Mouse (Mus musculus) c-Kit-positive CD71-negative TER-119-negative erythroid progenitor cells, embryonic 14.5 days (primary cell): Measurements from ENCODE around the gene Insyn1.

Experiments used
- DNase-seq: peaks from one replicate; pipeline ENCODE4 v3.0.0-alpha.2; 2013; ENCODE audit warnings: low read depth

Insyn1 gene

GRCm38 (mm10) chr9:58487851-58488801, at the start of gene Insyn1:
TSS of gene Insyn1 (plus strand) at chr9:58488603.
- DNase-seq, result no peak

- DNase-seq, result no peak
These were observed 49.4 kb upstream of the Insyn1 start for GRCm38 (mm10) chr9:58438921-58439396.

DNA sequence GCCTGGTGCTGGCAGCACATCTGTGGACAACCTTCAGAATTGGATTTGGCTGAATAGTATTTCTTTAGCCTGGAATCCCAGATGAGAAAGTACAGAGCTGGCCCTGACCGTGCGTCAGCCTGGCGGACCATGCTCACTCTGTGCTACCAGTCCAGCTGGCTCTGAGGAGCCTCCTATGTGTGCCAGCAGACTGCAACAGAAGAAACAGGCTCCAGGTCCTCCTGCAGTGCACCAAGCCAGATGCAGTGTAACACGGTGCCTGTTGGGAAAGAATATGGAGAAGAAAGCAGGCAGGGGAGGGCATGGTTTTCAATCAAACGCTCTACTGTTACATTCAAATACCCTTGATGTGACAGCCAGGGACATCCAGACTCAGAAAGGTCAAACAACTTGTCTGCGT, 48.3 kb upstream of the Insyn1 start:
- DNase-seq, result no peak

- DNase-seq, result no peak
These were observed 47.8 kb upstream of the Insyn1 start for GRCm38 (mm10) chr9:58440614-58441013.

GRCm38 (mm10) chr9:58441351-58442104, 46.9 kb upstream of the Insyn1 start:
- no peak for DNase-seq

DNA sequence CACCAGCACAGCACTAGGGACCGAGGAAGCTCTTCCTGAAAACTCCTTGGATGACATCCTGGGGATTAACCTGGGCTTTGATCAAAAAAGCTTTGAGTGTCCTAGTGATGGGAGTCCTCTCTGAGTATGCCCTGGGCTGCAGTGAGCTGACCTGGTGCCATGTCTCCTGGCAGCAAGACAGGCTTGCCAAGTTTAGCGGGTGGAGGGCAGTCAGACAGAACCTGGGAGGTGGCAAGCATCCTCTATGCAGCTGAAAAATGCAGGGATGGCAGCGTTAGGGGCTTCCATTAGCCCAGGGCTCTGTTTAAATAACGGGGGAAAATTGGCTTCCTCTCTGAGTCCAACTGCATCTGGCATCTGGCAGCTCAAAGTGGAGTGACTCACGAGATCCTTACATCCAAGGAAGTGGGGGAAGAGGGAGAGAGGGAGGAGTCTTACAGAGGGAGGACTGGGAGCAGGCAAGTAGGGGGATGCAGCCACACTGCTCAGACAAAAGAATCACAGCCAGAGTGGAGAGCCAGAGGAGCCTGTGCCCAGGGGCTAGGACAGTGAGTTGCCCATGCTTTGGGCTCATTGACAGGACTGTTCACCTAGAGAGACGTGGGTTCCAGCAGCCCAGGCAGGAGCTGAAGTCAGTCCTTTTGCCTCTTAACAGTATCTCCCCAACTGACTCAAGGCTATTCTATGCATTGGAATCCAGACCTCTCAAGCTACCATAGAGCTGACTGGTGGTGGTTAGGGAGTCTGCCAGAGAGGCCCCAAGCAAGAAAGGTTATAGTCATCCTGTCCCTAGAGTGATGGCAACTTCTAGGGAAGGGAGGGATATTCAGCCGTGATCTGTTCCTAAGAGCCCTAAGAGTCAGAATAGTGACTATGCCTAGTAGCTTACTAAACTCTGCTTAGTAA, 46.0 kb upstream of the Insyn1 start:
- no peak for DNase-seq

DNA sequence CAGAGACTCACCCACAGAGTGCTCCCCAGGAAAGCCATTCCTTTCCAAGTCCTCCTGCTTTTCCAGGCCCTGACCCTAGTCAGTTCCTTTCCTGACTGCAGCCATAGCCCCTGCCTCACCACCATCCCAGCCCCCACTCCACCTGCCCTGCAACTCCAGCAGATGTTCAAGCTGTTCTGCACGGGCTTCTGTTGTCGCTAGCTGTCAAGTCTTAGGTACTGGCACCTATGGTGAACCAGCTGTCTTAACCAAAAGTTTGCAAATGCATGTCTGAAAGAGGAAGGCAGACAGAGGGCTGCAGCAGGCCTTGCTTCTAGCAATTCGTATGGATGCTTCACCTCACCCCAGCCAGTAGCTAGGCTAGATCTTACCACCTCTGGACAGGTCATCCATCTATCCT, 45.3 kb upstream of the Insyn1 start:
- no peak for DNase-seq

DNA sequence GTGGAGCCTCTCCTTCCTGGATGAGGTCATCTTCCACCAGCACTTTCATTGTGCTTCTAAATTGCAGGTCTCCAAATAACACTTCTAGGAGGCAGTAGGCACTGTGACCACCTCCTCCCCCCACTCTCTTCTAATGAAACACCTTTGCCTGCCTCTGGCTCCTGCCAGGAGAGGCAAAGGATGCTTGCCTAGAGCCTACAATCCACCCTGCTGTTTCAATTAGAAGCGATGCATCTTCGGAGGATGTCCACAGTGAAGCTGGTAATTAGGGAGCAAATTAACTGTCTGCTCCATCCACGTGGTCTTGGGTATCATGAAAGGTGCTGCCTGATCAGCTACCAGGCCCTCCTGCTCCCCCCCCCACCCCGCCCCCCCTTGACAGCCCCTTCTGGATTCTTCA, 41.6 kb upstream of the Insyn1 start:
- no peak for DNase-seq

DNA sequence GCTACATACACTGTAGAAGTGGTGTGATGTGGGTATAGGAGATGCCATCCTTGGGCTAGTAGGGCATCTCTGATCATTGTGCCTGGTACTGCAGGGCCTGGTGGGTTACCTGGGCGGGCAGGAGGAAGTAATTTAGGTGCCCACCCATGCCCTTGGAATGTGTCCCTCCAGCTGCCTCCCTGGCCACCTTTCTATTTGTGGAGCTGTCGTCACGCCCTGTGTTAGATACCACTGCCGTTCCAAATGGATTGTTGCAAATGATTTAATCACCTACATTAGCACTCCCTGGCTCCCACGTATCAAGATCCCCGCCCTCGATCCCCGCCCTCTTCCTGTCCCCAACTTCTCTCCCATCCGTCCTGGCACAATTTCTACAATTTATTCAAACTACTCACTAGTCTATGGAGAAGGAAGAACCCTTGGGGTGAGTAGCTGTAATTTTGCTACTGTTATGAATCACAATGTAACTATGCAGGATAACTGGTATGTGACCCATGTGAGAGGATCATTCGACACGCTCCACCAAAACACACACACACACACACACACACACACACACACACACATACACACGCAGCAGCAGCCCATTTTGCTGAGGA, 40.3 kb upstream of the Insyn1 start:
- no peak for DNase-seq

DNA sequence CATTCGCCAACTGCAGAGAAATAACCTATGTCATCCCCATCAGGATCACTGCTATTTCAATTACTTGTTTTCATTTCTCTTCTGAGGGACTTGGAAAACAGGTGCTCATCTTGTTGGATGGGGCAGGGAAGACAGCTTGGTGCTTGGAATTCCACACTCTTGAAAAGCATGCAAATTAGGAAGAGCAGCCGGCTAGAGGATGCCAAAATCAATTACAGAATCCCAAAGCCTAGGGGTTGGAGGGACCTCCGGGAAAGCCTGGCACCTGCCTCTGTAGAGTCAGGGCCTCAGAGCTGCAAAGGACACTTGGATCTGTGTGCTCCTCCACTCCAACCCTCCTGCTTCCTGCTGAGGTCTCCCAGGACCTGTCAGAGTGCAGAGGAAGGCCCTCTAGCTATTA, 38.9 kb upstream of the Insyn1 start:
- no peak for DNase-seq

- peak; percentile 7 for DNase-seq
These were observed 34.5 kb upstream of the Insyn1 start for GRCm38 (mm10) chr9:58453791-58454378.

DNA sequence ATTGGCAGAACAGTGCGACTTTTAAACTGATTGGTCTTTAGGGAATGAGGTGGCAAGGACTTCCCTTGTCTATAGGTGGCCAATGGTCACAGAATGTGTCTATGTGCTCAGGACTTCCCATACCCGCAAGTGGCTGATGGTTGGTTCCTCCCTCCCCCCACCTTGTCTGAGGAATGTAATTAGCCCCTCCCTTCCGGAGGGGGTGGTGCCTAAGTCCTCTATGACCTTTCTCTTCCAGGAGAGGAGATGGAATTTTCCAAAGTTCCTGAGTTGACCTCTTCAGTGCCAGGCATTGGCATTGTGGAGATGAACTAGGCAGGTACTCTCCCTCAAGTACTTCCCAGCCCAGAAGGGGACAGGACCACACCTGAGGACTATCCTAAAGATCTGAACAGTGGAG, 33.5 kb upstream of the Insyn1 start:
- DNase-seq, result no peak

- no peak for DNase-seq
These were observed 32.6 kb upstream of the Insyn1 start for GRCm38 (mm10) chr9:58455798-58456197.

GRCm38 (mm10) chr9:58457481-58457955, 30.9 kb upstream of the Insyn1 start:
- no peak for DNase-seq

- DNase-seq, result no peak
These were observed 30.1 kb upstream of the Insyn1 start for GRCm38 (mm10) chr9:58458341-58458740.

DNA sequence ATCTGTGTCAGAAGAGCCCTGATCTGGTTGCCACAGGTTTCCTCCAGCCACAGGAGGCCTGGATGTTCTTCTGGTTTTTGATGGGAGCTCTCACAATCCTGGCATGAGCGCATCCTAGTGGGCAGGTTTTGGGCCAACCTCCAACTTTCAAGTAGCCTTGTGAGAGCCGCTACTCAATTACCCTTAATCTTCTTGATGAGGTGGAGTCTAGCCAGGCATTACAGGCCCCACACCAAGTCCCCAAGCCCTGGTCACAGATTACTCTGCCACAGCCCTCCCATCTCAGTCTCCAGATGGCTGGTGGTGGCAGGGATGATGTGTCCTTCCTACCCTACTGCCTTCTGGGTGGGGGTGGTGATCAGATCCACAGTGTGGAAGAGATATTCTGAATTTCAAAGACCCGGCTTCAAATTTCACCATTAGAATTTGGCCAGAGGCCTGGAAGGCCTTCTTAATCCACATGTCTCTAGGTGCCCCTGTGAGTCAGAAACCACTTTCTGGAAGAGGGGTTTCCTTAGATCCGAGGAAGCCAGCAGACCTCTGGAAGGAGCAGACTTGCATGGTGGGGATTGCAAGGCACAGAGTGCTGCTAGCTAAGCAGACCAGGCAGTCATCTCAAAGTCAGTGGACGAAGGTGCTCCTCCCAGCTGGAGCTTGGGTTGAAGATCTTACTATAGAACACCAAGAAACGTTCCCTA, 29.4 kb upstream of the Insyn1 start:
- no peak for DNase-seq

- no peak for DNase-seq
These were observed 20.9 kb upstream of the Insyn1 start for GRCm38 (mm10) chr9:58467345-58468025.

DNA sequence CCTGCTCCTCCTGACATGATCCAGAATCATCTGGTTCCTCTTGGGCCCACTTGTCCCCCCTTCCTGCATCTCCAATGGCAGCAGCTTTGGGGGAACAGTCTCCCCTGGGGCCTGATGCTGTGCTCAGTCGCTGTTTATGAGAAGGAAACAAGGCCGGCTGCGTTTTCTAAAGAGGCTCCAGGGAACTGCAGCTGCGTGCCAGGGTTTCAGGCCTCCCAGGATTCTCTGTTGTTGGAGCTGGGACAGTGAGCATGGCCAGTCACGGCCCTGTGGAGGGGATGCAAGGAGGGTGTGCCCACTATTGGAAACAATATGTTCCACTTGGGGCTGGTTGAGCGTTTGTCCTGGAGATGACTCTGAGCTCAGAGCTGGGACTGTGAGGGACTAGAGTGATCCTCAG, 17.9 kb upstream of the Insyn1 start:
- no peak for DNase-seq

GRCm38 (mm10) chr9:58473211-58473815, 15.1 kb upstream of the Insyn1 start:
- no peak for DNase-seq
